Mouse (Mus musculus) forebrain, embryonic 14.5 days (tissue): ENCODE data around the gene Olfr1419. TPM values are rescaled to one million over a fixed set of nuclear protein-coding genes. Genes with fewer than 3 reads are reported as not detected.
A peak's percentile ranks its signal among the peaks of the same experiment; 100 is the strongest.
"Not testable (repeated sequence)": the region's sequence is repeated elsewhere in the genome, so short reads cannot be mapped to it uniquely, and the experiment has no call there.

ENCODE experiments used
- ATAC-seq: fragments of 200-750 bp; cut with Nextera tagmentation; 2 replicates; pipeline ENCODE4 v1.8.0; 2017; ENCODE audit warnings: mild to moderate bottlenecking, moderate library complexity
- DNase-seq: peaks from one replicate; pipeline ENCODE4 v3.0.0-alpha.2; 2015; ENCODE audit warnings: low spot score
- H3K27ac ChIP-seq: fragments of 300-500 bp; sonication (generic); 2 replicates; pipeline ENCODE4 v1.5.1; 2014; ENCODE audit warnings: low read depth, mild to moderate bottlenecking, control low read depth, low read length, moderate library complexity
- H3K27me3 ChIP-seq: fragments of 300-500 bp; sonication (generic); replicated peaks from 2 replicates; pipeline ENCODE4 v1.6.1; 2014; ENCODE audit warnings: low read length, control low read depth, mixed read lengths; ENCODE audit not compliant: control insufficient read depth, insufficient read depth
- H3K36me3 ChIP-seq: fragments of 300-500 bp; sonication (generic); 2 replicates; pipeline ENCODE4 v1.6.1; 2014; ENCODE audit warnings: low read length, control low read depth; ENCODE audit not compliant: control insufficient read depth, insufficient read depth
- H3K4me1 ChIP-seq: fragments of 300-500 bp; sonication (generic); 2 replicates; pipeline ENCODE4 v1.6.1; 2014; ENCODE audit warnings: antibody characterized with exemption, low read length, control low read depth; ENCODE audit not compliant: control insufficient read depth, insufficient read depth
- H3K4me2 ChIP-seq: fragments of 300-500 bp; sonication (generic); 2 replicates; pipeline ENCODE4 v1.6.1; 2014; ENCODE audit warnings: mild to moderate bottlenecking, control low read depth, low read length
- H3K4me3 ChIP-seq: fragments of 300-500 bp; sonication (generic); 2 replicates; pipeline ENCODE4 v1.5.1; 2014; ENCODE audit warnings: low read depth, low read length, control low read depth
- H3K9ac ChIP-seq: fragments of 300-500 bp; sonication (generic); 2 replicates; pipeline ENCODE4 v1.6.1; 2014; ENCODE audit warnings: mild to moderate bottlenecking, low read length, control low read depth, moderate library complexity
- H3K9me3 ChIP-seq: fragments of 300-500 bp; sonication (generic); replicated peaks from 2 replicates; pipeline ENCODE4 v1.6.1; 2016; ENCODE audit warnings: low read length, control low read depth, mixed read lengths; ENCODE audit not compliant: control insufficient read depth
- WGBS: fragments of 180-500 bp; shearing (Covaris S2); extraction: QIAGEN DNeasy Blood & Tissue Kit; methylation state at CpG from one replicate; pipeline ENCODE4 v1.1.7; 2014; 5-methylcytosine and 5-hydroxymethylcytosine counted together
- polyA plus RNA-seq: library from polyadenylated mRNA; unstranded; fragments of >200 nt; fragmentation: Nextera tagmentation; extraction: Ambion mirVana; gene quantifications from 2 replicates; pipeline ENCODE4 v1.2.1, GENCODE M21; 2014

The Olfr1419 gene
- not detected in 2 replicates for polyA plus RNA-seq

DNA sequence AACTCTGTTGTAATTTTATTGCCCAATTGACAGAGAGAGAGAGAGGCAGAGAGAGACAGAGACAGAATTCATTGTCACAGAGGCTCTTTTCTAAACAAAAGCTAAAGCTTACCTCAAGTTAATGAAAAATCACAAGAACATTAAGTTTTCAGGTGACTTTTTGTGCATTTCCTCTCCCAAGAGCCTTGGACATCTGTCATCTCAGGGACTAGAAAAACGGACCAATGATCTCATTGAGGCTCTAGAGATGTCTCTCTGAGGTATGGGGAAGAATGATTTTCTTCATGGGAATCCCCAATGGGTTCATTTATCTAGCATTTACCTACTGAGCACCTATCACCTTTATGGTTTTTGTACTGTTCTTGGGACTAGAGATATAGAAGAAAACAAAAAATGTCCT is at the start of gene Olfr1419:
Gene Olfr1419 (minus strand): TSS at position 101 of the 400 bp plus-strand sequence.
- Histone ChIP-seq H3K9ac (no peak within 1 kb of the TSS), H3K4me2 (no peak within 1 kb of the TSS), H3K9me3 (no peaks in the 10 kb centered on the region), H3K4me1 (no peaks in the 10 kb centered on the region), H3K4me3 (no peak within 1 kb of the TSS), H3K36me3 (no peaks in the 10 kb centered on the region), H3K27me3 (no peaks in the 10 kb centered on the region), H3K27ac (no peak within 1 kb of the TSS)
- ATAC-seq (no peak), DNase-seq (no peak)
- WGBS = 53% methylated on average over 1 of the region's 1 CpGs

- not testable (repeated sequence) for H3K9me3 ChIP-seq, H3K4me1 ChIP-seq, H3K27ac ChIP-seq, H3K4me2 ChIP-seq, H3K27me3 ChIP-seq, H3K4me3 ChIP-seq, DNase-seq, H3K9ac ChIP-seq, ATAC-seq
- WGBS = 95% methylated on average over 2 of the region's 2 CpGs
- H3K36me3 ChIP-seq = peaks cover 68% of the 10 kb centered on the region
These were observed 47.6 kb upstream of the Olfr1419 start for GRCm38 (mm10) chr19:11922515-11922914.

- Histone ChIP-seq H3K27ac (no peak overlapping the region), H3K9ac (no peak overlapping the region), H3K27me3 (no peaks in the 10 kb centered on the region), H3K4me2 (no peak overlapping the region), H3K36me3 (peaks cover 66% of the 10 kb centered on the region), H3K4me1 (no peaks in the 10 kb centered on the region), H3K9me3 (no peaks in the 10 kb centered on the region), H3K4me3 (no peak overlapping the region)
- WGBS = 92% methylated on average over 1 of the region's 1 CpGs
- DNase-seq = no peak
- no peak for ATAC-seq
These were observed 47.2 kb upstream of the Olfr1419 start for GRCm38 (mm10) chr19:11922068-11922467.

GRCm38 (mm10) chr19:11915804-11916203 is 40.9 kb upstream of the Olfr1419 start:
- DNase-seq = peak; percentile 93
- Histone ChIP-seq H3K4me3 (no peak overlapping the region), H3K27ac (no peak overlapping the region), H3K27me3 (no peaks in the 10 kb centered on the region), H3K4me1 (peaks cover 20% of the 10 kb centered on the region), H3K9me3 (no peaks in the 10 kb centered on the region), H3K4me2 (no peak overlapping the region), H3K9ac (no peak overlapping the region), H3K36me3 (peaks cover 28% of the 10 kb centered on the region)
- no peak for ATAC-seq
- 12% methylated on average over 2 of the region's 2 CpGs for WGBS

DNA sequence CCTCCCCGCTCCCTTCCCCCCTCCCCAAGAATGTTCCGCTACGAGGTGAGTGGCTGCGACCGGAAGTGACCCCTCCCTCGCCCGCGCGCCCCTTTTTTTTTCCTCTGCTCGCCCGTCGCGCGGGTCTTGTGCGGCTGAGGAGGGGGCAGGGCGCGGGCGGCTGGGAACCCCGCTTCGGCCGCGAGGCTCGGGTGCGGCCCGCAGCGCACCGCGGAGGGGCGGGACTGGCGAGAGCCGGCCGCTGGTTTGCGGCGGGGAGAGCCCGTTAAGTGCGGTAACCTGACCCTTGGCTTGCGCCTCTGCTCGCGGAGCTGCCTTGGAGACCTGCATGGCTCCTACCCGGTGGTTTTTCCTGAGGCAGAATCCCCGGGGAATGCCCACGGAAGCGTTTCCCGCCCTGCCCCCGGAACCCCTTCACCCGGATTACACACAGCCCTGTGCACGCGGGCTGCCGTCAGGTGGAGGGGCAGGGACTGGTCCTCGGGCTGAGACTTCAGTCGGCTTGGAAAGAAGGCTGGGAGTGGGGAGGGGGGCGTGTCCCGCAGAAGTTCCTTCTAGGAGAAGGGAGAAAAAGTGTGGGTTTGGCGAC is 37.7 kb upstream of the Olfr1419 start:
- Histone ChIP-seq H3K4me3 (peak overlapping the region; percentile 87), H3K27ac (peak overlapping the region; percentile 86), H3K4me2 (peak overlapping the region; percentile 78), H3K4me1 (peaks cover 20% of the 10 kb centered on the region), H3K27me3 (no peaks in the 10 kb centered on the region), H3K36me3 (peaks cover 16% of the 10 kb centered on the region), H3K9me3 (no peaks in the 10 kb centered on the region), H3K9ac (peak overlapping the region; percentile 84)
- DNase-seq (no peak), ATAC-seq (peak; percentile 71)
- WGBS = under 1% methylated on average over 49 of the region's 54 CpGs

GRCm38 (mm10) chr19:11912037-11912532 is 37.2 kb upstream of the Olfr1419 start, which contains the start of gene Patl1:
TSS of gene Patl1 (plus strand) at chr19:11912399.
- DNase-seq = peak; percentile 99

GRCm38 (mm10) chr19:11911603-11912002 is 36.7 kb upstream of the Olfr1419 start:
- WGBS = 5% methylated on average over 16 of the region's 17 CpGs
- peaks cover 13% of the 10 kb centered on the region for H3K36me3 ChIP-seq
- H3K4me3 ChIP-seq = peak overlapping the region; percentile 87
- H3K4me1 ChIP-seq = peaks cover 19% of the 10 kb centered on the region
- peak; percentile 27 for ATAC-seq
- H3K27ac ChIP-seq = peak overlapping the region; percentile 81
- H3K27me3 ChIP-seq = no peaks in the 10 kb centered on the region
- H3K4me2 ChIP-seq = peak overlapping the region; percentile 73
- peak overlapping the region; percentile 76 for H3K9ac ChIP-seq
- DNase-seq = no peak
- H3K9me3 ChIP-seq = no peaks in the 10 kb centered on the region

More at GRCm38 (mm10) chr19:11912037-11912532, 37.2 kb upstream of the Olfr1419 start, which contains the start of gene Patl1:
- H3K9ac ChIP-seq = peak within 1 kb of the TSS; percentile 84
- under 1% methylated on average over 49 of the region's 53 CpGs for WGBS
- H3K36me3 ChIP-seq = peaks cover 13% of the 10 kb centered on the region
- H3K4me2 ChIP-seq = peak within 1 kb of the TSS; percentile 78
- H3K4me3 ChIP-seq = peak within 1 kb of the TSS; percentile 87
- peaks cover 20% of the 10 kb centered on the region for H3K4me1 ChIP-seq
- no peaks in the 10 kb centered on the region for H3K27me3 ChIP-seq
- peak; percentile 97 for ATAC-seq
- no peaks in the 10 kb centered on the region for H3K9me3 ChIP-seq
- peak within 1 kb of the TSS; percentile 86 for H3K27ac ChIP-seq

DNA sequence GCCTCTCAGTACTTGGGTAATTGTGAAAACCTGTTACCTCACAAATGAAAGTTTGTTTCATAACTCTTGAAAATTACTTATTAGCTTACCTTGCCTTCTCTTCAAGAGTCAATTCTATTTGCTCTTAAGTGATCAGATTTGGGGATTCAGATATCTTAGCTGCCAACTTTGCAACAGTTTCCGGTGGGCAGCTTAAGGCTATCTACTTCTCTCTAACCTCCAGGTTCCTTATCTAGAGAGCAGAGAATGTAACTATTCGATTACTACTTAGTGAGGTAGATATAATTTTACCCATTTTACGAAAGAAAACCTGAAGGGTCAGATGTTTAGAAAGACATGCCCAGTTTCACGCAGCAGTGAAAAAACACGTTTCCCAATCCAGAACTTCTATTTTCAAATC is 36.1 kb upstream of the Olfr1419 start:
- peak overlapping the region; percentile 76; the same call in 1 of the 2 replicates for H3K9ac ChIP-seq

GRCm38 (mm10) chr19:11886265-11886664 is 11.4 kb upstream of the Olfr1419 start, which contains the start of gene Olfr1420:
TSS of gene Olfr1420 (plus strand) at chr19:11886565.
- no peaks in the 10 kb centered on the region for H3K9me3 ChIP-seq
- no peaks in the 10 kb centered on the region for H3K4me1 ChIP-seq
- 44% methylated on average over 1 of the region's 1 CpGs for WGBS
- DNase-seq = no peak
- H3K27ac ChIP-seq = no peak within 1 kb of the TSS
- H3K4me3 ChIP-seq = no peak within 1 kb of the TSS
- no peaks in the 10 kb centered on the region for H3K36me3 ChIP-seq
- ATAC-seq = no peak
- no peak within 1 kb of the TSS for H3K9ac ChIP-seq
- no peaks in the 10 kb centered on the region for H3K27me3 ChIP-seq
- no peak within 1 kb of the TSS for H3K4me2 ChIP-seq

More for the DNA sequence above, 36.1 kb upstream of the Olfr1419 start:
- Histone ChIP-seq H3K9me3 (no peaks in the 10 kb centered on the region), H3K4me1 (peaks cover 13% of the 10 kb centered on the region), H3K27ac (no peak overlapping the region), H3K4me3 (peak overlapping the region; percentile 87), H3K27me3 (no peaks in the 10 kb centered on the region), H3K36me3 (peaks cover 10% of the 10 kb centered on the region), H3K4me2 (peak overlapping the region; percentile 73)
- ATAC-seq = no peak
- DNase-seq = no peak
- 92% methylated on average over 5 of the region's 5 CpGs for WGBS
